Mouse (Mus musculus): ENCODE measurements around the gene Ppard.

Ppard gene

DNA sequence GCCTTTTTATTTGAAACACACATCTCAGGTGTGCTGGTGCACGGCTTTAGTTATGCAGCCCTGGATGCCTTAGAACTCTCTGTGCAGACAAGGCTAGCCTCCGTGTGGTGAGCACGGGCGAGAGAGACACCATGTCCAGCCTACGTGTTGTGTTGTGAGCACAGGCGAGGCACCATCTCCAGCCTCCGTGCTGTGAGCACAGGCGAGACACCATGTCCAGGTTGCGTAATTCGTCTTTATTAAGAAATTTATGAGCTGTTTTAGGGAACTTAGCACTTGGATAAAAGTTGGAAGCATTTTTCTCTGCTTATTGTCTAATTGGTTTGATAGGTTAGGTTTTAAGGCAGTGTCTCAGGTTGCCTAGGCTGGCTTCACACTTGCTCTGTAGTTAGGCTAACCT, 50.7 kb downstream of the Ppard start:
- DNase-seq (ENCODE audit: low spot score): no peak

DNA sequence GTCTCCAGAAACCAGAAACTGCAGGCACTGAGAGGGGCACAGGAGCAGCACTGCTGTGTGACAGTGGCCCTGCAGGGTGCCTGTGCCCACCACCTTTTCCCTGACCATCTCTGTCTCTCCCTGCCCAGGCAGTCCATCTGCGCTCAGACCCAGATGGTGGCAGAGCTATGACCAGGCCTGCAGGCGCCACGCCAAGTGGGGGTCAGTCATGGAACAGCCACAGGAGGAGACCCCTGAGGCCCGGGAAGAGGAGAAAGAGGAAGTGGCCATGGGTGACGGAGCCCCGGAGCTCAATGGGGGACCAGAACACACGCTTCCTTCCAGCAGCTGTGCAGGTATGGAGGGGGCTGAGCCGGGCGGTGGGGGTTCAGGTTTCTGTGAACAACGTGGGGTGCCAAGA, 53.6 kb downstream of the Ppard start:
- no peak for DNase-seq (ENCODE audit: low spot score)

DNA sequence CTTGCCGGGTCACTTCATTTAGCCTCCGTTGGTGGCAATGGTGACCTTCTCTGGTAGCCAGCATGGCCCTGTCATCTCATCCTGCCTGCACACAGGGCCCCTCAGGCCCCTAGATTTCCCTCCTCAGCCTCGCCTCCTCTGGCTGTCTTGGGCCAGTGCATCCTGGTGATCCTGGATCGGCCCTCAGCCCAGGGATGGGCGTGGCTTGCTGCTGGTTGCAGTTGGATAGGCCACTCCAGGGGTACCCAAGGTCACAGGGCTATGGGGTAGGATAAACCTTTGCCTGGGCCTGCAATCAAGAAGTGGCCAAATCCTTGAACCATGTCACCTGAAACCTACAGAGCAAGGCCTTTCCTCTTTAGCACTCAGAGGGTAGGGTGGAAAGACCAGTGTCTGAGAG, 54.5 kb downstream of the Ppard start:
- DNase-seq (ENCODE audit: low spot score): no peak

DNA sequence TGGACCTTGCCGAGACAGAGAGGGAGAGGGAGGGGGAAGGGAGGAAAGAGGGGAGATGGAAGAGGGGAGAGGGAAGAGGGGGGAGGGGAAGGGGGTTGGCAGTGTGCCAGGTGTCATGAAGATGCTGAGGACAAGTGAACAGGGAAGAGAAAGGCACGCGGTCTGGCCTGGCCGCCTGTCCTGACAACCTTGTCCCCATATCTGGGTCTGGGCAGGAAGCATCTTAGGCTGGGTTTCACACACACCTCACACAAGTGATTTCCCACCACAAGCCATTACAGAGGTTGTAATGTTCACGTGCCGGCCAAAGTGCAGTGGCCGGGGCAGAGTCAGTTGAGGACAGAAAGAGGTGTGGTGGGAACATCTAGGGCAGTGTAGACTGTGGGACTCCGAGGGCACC, 55.1 kb downstream of the Ppard start:
- DNase-seq (ENCODE audit: low spot score): no peak

DNA sequence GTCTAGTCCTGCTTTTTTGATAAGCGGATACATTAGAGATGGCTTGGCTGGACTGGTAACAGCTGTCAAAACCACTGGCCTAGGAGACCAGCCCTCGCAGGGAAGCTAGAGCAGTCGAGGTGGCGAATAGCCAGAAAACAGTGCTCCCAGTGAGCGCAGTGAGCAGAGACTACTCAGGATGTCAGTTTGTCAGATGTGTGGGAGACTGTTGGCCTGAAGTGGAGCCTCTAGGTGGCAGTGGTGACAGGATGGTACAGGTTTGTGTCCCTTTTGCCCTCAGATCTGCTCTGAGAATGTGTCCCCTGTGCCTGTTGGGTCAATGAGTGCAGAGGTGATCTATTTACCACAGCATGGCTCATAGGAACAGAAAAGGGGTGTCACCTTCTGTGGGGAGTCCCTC, 55.5 kb downstream of the Ppard start:
- no peak for DNase-seq (ENCODE audit: low spot score)

DNA sequence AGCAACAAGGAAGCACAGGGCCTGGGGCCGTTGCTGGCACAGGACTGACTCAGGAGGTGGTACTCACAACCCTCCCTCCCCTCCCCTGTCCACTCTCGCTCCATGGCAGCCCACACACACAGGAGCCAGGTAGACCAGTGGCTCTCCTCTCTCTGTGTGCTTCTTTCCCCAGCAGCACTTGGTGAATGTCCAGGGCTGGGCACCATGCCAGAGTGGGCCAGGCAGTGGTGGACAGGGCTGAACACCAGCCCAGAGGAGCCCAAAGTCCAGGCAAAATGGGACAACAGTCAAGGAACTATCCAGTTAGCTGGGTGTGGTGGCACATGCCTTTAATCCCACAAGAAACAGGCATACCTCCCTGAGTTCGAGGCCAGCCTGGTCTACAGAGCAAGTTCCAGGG, 57.8 kb downstream of the Ppard start:
- DNase-seq (ENCODE audit: low spot score): no peak

DNA sequence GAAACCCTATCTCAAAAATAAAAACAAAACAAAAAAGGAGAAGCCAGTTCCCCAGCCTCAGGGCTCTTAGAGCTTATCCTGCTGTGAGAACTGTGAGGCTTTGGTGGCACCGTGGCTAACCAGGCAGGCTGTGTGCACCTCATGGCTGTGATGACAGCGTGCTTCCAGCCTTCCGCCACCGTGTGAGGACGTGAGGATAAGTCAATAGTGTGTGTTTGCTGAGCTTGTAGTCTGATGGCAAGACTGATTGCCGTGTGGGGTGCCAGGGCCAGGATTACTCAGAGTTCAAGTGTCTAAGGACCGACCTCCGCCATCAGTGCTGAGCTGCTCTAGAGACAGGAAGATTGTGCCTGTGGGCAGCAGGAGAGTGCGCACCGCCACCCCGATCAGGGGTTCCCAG, 58.2 kb downstream of the Ppard start:
- no peak for DNase-seq (ENCODE audit: low spot score)

DNA sequence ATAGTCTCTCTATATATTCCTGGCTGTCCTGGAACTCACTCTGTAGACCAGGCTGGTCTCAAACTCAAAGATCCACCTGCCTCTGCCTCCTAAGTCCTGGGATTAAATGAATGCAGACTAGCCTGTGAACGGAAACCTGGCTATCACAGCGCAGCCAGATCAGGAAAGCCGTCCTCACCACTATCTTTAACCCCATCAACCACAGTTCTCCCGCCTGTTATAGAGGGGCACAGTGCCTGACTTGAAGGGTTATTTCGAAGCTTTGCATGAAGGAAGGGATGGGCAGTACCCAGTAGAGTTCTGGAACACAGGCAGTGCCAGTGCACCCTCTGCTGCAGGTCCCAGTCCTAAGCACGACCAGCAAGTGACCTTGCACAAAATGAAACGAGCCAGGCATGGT, 58.8 kb downstream of the Ppard start:
- no peak for DNase-seq (ENCODE audit: low spot score)

DNA sequence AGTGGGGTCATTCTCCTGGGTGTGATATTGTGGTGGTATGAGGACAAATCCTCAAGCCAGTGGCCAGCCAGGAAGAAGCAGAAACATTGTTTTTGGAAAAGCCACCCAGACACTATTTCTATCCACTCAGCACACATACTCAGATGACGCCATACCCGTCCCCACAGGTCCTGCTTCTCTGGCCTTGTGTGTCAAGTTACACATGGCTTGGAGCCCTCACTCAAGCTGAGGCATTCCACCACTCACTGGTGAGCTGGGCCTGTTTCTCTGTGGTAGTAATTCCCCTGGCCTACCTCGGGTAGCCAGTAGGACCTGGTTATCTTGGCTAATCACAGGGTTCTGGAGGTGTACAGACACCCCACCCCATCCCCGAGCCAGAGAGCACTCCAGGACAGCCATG, 61.2 kb downstream of the Ppard start:
- DNase-seq (ENCODE audit: low spot score): no peak

DNA sequence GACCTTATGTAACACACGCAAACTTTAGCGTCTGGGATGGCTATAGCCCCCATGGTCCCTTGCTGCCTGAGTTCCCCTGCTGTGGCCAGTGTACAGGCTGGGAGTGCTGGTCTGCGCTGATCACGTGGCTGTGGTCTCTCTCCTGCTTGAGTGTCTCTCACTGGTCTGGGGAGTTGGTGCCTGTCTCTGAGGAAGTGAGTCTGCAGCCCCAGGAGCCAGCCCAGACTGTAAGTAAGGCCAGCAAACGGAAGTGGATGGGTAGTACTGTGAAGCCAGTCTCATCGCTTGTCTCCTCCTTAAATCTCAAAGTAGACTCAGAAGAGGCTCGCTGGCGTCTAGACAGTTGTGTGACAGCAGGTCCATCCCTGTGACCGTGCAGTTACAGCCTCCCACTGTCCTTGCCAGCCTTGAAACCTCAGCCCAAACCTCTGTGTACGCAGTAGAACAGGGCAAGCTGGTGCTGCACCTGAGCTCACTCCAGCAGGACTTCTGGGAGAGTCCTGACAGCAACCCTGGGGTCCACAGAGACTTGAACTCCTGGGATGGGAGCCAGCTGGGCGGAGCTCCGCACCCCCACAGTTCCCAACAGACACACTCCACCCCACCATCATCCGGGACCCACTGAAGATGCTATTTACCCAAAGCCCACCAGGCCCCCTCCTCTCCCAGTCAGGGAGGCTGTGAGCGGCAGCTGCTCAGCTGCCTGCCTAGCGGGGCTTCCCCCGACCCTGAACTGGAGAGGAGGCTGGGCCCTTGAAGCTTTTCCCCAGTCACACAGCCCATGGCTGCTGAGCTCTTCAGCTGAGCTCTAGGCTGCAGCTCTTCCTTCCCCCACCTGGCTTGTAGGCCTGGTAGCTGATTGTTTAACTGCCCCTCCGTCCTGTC, 62.2 kb downstream of the Ppard start:
- DNase-seq (ENCODE audit: low spot score): peak; percentile 40

DNA sequence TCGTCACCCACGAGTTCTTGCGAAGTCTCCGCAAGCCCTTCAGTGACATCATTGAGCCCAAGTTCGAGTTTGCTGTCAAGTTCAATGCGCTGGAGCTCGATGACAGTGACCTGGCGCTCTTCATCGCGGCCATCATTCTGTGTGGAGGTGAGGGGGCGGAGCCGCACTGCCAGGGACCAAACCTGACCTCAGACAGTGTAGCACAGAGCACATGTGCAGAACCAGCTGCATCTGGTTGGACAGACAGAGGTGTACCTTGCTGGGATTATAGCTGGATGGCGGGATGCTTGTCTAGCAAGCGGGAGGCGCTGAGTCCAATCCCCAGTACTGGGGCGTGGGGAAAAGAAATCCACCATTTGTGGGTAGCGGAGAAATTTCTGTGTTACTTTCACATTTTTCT, 66.4 kb downstream of the Ppard start:
- DNase-seq (ENCODE audit: low spot score): no peak

DNA sequence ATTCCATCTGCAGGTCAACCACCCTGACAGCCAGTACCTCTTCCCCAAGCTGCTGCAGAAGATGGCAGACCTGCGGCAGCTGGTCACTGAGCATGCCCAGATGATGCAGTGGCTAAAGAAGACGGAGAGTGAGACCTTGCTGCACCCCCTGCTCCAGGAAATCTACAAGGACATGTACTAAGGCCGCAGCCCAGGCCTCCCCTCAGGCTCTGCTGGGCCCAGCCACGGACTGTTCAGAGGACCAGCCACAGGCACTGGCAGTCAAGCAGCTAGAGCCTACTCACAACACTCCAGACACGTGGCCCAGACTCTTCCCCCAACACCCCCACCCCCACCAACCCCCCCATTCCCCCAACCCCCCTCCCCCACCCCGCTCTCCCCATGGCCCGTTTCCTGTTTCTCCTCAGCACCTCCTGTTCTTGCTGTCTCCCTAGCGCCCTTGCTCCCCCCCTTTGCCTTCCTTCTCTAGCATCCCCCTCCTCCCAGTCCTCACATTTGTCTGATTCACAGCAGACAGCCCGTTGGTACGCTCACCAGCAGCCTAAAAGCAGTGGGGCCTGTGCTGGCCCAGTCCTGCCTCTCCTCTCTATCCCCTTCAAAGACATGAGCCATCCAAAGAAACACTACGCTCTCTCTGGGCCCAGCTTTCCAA, 67.3 kb downstream of the Ppard start:
- DNase-seq (ENCODE audit: low spot score): no peak

DNA sequence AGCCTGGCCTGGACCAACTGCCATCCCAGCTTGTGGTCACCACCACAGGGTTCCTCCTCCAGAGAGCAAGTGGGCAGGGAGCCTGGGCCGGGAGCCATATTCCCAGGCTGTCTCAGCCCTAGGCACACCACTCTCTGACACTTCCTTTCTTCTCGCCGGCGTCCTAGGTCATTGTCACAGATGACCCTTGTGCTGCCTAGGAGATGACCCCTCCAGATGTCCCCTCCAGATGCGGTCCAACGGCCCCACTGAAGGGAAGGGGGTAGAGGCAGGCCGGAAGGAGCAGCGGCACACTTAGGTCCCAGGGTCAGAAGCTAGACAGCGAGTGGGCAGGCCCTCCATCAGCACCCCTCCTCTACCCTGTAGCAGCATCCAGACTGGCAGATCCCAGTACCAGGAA, 67.8 kb downstream of the Ppard start:
- DNase-seq (ENCODE audit: low spot score): no peak

DNA sequence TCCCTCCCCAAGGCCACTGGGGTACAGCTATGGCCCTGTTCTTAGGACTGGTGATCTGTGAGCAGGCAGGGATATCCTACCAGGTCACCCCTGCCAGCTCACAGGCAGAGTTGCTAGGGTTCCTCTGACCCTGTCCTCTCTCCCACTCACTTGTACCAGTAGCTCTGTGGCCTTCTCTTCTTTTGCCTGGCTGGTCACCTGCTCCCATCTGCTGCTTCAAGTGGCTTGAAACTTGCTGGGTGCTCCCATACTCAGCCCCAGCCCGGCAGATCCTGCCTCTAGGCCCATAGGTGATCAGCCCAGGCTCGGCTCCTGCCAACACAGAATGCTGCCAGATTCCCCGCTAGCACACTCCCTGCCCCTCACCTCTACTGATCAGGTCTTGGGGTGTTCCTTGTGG, 68.3 kb downstream of the Ppard start:
- no peak for DNase-seq (ENCODE audit: low spot score)

DNA sequence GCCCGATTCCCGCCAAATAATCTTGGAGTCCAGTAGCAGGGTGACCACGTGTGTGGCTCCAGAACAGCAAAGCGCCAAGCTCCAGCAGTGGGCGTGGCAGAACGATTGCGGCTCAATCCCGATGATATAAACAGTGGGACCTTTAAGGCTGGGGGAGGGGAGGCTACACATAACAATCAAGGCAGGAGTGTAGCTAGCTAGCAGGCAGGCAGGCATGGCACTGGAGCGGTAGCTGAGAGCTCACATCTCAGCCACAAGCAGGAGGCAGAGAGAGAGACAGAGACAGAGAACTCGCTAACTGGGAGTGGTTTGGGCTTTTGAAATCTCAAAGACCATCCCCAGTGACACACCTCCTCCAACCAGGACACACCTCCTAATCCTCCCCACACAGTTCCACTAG, 72.7 kb downstream of the Ppard start:
- no peak for DNase-seq (ENCODE audit: low spot score)

DNA sequence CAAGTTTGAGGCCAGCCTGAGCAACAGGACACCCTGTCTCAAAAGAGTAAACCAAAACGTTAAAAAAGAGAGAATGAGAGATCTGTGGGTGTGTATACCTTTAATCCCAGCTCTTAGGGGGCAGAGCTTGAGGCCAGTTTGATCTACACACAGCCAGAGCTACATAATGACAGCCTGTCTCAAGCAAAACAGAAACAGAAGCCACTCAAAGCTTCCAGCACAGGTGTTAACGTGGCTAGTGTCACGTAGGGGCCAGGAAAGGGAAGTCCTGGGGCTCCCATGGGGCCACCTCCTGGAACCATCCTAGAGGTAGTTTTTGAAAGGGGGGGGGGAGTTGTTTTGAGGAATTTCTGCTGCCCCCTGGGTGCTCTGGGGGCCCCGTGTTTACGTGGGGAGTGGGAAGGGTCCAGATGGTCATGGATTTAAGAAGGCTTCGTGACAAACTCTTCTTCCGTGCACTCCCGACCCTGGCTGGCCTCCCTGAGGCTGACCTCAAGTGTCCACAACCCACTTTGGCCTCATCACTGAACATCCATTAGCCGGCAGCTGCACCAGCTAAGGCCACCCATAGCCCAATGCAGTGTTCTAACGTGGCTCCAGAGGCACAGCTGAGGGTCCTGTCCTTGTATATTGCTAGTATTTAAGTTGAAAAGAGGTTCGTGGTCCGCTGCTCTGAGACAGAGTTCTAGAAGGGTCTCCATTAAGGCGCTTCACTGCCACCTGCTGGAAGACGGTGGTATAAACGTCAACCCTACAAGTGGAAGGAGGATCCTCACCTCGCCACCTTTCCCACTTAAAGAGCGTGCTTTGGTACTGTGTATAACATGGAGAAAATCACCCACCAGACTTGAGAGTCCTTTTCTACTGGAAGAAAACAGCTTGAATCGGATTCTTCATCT, 76.0 kb downstream of the Ppard start:
- DNase-seq (ENCODE audit: low spot score): peak; percentile 79

DNA sequence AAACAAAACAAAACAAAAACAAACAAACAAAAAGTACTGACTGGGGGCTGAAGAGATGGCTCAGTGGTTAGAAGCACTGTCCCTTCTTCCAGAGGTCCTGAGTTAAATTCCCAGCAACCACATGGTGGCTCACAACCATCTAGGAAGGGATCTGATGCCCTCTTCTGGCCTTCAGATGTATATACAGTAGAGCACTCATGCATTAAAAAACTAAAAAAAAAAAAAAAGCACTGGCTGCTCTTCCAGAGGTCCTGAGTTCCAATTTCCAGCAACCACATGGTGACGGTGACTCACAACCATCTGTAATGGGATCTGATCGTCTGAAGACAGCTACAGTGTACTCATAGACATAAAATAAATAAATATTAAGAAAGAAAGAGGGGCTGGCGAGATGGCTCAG, 78.3 kb downstream of the Ppard start:
- DNase-seq (ENCODE audit: low spot score): no peak

DNA sequence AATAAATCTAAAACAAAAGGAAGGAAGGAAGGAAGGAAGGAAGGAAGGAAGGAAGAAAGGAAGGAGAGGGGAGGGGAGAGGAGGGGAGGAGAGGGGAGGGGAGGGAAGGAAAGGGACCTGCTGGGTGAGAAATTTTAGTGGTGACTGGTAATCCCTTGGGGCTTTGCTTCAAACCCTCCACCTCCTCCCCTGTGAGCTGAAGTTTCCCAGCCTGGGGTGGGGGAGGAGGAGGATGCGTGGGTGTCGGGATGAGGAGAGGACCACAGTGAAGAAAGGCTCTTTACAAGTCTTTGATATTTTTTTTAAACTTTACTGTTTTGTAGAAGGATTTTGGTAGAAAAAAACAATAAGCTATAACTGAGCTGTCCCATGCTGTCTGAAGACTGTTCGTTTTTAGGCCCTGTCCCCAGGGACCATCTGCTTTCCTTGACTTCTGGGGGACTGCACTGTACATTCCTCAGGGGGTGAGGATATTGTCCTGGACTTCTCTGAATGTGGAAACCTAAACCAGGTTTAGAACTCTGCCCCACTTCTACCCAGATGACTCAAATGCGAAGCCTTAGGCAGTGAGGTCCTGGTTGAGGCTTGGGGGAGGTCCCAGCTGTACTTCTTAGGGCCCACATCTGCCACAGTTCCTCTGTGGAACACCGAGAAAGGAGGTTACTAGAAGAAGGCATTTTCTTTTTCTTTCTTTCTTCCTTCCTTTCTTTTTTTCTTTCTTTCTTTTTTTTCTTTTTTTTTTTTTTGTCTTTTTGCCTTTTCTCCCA, 79.0 kb downstream of the Ppard start:
- DNase-seq (ENCODE audit: low spot score): no peak

DNA sequence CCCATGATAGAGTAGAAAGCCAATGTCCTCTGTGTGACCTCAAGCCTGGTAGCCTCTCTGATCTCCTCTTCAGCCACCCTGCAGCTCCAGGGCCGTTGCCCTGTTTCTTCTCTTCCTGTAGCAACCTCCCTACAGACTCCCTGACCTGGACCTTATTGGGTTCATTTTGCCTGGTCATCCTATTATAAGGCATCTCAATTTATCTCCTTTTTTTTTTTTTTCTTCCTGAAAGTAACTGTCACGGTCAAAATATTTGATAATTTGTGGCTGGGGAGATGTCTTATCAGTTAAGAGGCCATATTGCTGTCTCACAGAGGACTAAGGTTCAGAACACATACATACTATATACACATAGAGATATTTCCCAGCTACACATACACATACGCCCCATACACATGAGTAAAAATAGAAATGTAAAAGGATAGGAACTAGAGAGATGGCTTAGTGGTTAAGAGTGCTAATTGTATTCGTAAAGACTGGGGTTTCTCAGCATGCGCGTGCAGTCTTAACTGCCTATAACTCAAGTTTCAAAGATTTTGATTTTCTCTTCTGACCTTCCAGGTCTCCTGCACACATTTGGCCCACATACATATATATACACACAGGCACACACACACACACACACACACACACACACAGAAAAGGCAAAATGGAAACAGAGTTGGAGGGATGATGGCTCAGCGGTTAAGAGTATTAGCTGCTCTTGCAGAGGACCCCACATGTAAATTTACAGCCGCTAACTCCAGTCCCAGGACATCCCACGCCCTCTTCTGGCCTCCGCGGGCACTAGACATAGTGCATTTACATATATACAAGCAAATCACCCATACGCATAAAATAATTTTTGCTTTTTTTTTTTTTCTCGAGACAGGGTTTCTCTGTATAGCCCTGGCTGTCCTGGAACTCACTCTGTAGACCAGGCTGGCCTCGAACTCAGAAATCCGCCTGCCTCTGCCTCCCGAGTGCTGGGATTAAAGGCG, 80.0 kb downstream of the Ppard start:
- DNase-seq (ENCODE audit: low spot score): no peak

DNA sequence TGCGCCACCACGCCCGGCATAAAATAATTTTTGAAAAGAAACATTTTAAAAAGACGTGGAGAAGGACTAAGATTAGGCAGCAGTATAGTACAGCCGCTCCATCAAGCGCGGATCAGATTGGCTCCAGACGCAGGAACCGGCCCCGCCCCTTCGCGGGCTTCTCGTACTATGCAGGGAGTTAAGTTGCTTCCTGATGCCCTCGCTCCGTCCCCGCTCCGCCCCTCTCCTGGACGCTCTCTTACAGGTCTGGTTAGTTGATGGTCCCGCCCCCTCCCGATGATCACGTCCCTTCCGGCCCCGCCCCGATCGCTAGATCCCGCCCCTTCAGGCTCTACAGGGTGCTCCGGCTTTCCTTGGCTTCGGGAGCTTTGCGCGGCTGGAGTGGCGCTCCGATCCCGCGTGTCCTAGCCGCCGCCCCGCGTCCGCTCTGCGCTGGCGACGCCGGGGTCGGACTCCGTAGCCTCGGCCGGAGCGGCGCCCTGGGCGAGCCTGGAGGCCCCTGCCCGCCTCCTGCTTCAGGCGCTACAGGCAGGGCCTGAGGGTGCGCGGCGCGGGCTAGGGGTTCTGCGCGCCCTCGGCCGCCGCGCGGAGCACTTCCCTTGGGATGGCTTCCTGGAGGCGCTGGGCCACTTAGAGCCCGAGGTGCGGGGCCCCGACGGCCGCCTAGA, 80.8 kb downstream of the Ppard start, which contains the start of gene Fance:
TSS of gene Fance (plus strand) at position 308 of the 668 bp plus-strand sequence.
- peak; percentile 90 for DNase-seq (ENCODE audit: low spot score)
